Mouse (Mus musculus): ENCODE measurements at regions not wholly inside any gene's neighbourhood (a gene's known extent, or its start where the extent isn't known, plus 50 kb on each side); places are given as distances from the start of the nearest gene placed in this dataset.
"Not testable (repeated sequence)": the region's sequence is repeated elsewhere in the genome, so short reads cannot be mapped to it uniquely, and the experiment has no call there.

DNA sequence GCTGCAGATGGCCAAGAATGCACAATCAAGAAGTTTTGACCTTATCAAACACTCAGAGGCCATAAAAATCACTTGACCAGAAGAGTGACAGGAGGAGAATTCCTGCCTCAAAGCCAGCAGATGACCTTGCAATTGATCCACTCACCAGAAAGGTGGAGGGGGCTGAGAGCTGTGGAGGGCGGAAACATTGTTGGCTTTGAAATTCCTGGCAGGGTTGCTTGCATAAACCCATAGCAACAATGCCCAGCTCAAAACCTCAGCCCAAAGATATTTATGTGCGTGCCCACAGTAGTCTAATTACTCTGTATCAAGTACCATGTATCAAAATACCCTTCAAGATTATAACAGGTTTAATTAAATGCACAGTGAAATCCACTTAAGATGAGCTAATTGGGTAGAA, 197.0 kb upstream of the Tenm4 start:
- DNase-seq = no peak

DNA sequence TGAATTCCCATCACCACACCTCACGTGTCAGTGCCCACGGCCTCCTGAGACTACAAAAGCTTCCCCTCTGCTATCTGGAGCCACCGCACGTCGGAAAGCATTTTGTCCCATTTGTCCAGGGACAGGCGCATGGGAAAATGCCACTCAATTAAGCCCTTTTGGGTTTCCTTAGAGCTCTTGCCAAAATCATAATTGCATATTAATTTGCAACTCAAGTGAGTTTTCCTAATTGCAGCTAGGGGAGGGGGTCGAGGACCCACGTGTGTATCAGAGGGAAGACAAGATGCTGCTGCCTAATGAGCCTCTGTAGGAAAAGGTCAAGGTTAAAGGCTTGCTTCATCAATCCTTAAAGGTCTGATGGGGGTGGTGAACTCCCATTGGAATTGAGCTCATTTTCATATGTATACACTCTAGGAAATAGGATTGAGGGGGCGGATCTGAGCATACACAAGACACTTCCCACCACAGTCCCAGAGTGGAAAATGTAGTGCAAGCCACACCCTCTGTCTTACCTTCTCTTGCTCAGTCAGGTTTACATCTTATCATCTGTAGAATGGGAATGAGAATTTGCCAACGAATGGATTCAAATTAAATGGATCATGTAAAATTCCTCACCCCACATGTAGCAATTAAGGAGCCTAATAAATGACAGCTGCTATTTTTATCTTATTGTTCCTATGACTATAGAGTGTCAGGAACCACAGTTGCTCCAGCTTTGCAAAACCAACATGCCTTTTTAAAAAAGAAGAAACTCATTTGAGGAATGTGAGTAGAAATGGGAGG, 179.6 kb upstream of the Tenm4 start:
- no peak for DNase-seq

DNA sequence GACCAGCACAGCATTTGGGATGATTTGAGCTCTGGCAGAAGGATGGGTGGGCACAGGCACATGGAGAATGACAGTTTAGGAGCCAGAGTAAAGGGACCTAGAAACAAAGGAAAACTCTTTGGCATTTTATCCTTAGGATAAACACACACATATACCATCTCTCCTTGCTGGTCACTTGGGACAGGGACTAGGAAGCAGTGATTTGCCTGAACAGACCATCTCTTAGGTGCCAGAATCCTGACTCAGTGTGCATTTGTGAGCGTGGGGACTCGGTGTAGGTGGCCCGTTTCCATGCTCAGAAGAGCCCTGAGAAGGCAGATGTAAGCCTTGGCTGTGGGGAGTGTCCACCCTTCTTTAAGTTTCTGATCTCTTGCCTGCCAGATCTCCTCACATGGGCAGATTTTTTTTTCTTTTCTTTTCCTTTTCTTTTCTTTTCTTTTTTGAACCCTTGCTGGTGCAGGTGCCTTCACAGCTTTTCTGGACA, 179.0 kb upstream of the Tenm4 start:
- DNase-seq = no peak

DNA sequence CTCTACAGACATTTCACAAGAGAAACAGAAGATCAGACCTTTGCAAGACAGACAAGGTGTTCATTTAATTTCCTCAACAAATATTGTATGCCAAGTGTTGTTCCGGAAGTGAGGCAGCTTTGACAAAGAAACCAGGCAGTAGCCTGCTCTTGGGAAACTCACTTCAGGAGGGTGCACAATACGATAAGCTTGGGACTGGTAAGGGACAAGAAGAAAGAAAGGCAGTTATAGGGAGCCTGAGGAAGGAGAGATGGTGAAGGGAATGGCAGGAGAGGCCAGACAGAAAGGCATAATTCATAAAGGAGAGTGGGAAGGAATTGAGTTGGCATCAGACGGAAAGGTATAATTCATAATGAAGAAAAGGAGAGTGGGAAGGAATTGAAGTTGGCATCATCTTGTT, 178.5 kb upstream of the Tenm4 start:
- DNase-seq = no peak

DNA sequence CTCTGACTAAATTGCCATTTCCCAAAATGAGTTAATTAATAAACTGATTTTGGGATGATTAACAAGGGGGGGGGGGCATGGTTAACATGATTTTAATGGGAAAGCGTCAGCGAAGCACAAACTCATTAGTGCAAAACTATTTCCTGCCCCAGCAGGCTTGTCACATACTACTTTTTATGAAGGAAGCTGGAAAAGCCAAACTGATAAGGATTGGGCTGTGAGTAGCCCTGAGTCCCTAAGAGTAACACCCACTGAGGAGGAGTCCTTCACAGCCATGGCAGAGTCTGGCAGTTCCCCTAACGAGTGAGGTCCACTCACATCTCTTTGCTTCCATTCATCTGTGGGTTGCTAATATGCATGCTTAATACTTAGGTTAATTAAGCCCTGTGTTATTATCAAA, 173.9 kb upstream of the Tenm4 start:
- DNase-seq = no peak

DNA sequence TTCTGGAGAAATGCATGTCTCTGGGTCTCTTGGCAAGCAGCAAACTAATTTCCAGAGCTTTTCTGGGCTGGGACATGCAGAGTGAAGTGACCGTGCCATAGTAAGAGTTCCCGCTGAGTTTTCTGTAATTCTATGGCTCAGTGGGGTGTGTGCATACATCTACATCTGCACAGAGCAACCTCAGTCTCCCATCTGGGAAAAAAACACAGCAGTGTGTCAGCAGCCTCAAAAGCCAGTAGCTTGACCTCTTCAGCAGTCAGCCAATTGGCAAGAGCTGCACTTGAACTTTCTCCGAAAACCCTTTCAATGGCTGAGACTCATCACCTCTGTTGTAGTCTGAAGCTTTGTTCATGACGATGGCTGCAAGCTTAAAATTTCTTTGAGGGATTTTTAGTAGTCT, 171.9 kb upstream of the Tenm4 start:
- no peak for DNase-seq

DNA sequence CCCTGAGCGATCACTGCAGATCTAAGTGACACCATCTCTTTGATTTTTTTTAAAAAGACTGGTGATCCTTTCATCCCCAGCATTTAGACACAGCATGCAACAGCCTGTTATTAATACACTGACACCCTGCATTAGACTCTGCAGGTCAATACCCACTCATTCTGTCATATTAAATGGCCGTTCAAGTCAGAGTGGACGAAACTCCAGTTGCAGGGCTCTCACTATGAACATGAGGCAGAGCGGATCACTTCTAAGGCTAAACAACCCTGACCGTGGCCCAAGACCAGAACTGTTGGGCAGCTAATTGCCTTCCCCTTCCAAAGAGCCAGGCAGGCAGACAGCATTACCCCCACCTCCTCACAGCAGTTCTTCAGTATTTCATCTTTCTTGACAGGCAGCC, 168.6 kb upstream of the Tenm4 start:
- no peak for DNase-seq

DNA sequence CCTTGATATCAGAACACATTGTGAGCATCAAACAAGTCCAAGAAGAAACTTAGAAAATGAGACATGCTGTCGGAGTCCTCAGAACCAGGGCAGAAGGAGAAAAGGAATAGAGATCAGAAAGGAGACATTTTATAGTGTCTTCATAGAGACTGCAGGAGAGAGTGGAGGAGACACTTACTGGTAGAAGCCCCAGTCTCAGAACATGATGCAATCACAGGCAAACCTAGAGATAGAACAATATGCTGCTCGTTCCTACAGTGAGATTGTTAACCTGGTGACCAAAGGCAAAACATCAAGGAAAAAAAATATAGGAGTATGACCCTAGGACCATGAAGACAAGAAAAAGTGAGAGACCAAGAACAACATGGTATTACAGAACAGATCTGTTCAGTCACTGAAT, 164.7 kb upstream of the Tenm4 start:
- DNase-seq = no peak

DNA sequence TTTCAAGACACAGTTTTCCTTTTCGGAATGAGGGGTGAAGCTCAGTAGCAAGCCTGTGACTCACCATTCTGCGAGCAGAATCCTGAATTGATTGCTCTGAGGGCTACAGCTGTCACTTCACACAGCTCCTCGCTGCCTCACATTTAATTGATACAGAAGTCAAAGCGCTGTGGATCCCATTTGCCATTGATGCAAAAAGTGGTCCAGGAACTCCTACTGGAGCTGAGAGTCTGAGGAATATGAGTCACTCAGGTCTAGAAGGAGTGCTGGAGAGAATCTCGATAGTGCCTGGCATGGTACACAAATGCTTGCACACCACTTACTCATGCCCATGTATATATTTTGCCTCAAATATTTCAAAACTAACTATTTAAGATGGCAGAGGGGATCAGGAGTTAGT, 158.0 kb upstream of the Tenm4 start:
- no peak for DNase-seq

DNA sequence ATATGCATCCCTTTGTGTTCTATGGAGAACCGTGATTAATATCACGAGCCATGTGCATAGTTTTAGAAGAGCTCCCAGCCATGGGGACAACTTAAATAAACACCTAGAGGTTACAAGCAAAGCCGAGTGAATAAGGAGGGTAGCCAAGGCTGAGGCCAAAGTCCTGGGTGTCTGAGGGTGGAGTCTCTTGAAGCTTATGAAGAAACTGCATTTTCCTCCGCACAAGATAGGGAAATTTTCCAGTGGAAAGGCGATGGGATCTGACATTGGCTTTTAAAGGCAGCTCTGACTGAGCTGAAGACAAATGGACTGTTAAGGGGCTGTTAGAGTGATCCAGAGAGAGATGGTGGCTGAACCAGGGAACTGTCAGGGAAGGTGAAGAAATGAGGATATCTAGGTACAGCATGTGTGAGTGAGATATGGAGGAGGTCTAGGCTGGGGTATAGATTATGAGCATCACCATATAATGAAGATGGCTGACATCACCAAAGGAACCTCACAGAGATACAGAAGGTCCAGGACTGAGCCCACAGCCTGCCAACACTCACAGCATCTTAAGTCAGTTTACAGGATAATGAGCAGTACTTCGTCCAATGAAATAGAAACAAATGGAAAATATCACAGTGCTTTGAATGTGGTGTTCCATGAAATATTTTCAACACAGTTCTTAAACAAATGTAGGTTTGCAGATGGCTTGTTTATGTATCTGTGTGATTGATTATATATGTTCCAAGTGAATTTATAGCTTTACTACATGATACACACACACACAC, 153.7 kb upstream of the Tenm4 start:
- DNase-seq = no peak

DNA sequence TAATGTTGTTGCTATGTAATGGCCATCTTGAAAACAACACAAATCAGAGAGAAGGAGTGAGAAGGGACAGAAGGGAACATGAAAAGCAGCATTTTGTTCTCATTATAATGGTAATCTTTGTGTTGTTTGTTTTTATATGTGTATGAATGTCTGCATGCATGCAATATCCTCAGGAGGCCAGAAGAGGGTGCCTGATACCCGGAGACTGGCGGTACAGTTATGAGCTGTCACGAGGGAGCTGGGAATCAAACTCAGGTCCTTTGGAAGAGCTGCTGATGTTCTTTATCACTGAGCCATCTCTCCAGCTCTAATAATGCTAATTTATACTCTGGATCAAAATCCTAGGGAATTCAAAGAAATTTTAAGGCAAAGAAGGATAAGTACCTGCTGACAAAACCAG, 147.0 kb upstream of the Tenm4 start:
- DNase-seq = no peak

DNA sequence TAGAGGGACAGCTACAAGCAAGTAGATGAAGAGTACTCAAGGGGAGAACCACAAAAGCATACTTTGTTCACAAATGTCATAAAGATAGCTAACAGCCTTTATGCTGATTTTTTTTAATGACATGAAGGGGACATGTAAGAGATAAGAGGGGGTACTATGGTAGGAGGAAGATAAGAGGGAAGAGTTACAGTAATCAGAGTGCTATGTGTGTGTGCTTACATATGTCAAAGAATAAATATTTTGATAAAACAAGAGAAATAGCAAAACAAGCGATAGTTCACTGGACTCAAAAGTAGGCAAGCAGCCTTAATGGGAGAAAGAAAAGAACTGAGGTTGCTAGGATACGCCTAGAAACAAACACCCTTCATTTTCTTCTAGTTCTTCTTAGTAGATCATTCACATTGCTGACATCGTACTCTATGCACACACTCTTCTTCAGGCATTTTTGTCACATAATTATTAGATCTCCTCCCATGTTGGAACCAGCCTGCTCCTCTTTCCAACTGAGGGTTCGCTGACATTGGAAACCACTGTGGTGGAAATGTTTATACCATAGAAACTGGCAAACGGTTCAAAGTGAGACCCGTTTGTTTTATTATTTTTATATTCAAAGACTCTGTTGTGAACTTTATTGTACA, 144.1 kb upstream of the Tenm4 start:
- no peak for DNase-seq

DNA sequence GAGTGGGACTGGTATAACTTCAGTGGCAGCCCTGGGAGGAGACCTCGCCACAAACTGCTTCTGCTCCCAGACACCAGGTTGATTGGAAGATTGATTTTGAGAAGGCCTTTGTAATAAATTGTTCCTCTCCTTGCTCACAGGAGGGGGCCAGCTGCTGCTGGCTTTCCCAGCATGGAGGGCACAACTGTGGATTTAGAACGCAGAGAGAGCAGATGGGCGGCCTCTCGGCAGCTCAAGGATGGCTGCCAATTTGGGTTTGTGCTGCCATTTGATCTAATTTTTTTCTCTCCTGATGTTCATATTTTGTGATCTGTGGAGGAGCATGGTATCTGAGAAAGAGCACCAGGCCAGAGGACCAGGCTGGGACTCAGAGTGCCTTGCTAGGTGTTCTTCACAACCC, 137.4 kb upstream of the Tenm4 start:
- no peak for DNase-seq

DNA sequence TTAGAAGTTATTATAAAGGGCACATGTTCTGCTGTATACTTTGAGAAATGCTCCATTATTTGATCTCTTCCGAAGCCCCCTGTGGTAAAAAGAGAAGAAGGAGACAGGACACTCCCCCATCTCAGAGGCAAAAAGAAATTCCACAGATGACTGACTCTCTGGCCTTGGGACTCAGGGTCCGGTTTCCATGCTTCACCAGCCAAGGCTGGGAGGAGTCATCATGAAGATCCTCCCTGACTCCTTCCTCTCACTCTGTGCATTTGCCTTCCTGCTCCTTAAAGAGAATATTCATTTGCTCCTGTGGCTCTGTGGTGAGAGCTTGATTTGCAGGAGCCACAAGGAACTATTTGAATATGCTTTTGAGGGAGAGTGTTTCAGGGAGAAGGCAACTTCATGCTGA, 135.6 kb upstream of the Tenm4 start:
- no peak for DNase-seq

DNA sequence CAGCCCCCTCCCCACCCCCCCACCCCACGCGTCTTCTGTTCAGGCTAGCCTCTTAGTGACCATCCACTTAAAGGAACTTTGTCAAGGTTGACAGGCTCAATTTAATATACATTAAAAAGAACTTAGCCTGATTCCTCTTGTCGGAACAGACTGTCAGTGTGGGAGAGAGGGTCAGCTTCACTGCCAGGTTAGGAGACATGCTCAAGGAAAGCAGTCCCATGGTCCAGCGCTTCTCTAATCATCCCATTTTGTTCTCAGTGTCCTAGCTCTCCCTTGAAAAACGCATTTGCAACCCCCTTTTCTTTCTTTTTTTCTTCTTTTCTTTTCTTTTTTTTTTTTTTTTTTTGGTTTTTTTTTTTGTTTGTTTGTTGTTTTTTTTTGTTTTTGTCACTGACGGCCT, 131.4 kb upstream of the Tenm4 start:
- DNase-seq = no peak

DNA sequence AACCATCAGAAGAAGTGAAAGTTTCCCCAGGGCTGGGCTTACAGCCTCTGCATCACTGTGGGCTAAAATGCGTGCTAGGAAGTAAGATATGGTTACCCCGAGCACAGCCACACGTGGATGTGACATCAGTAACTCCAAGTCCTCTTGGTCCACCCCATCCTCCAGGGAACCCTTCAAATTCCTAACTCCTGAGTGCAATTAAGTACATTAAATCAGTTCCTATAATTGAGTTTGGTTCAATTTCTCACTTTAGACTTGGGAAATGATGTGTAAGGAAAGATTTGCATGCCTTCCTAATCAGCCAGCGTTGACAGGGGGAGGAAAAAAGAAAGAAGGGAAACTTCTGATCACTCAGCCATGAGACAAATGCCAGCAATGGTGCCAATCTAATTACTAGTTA, 129.2 kb upstream of the Tenm4 start:
- DNase-seq = no peak

DNA sequence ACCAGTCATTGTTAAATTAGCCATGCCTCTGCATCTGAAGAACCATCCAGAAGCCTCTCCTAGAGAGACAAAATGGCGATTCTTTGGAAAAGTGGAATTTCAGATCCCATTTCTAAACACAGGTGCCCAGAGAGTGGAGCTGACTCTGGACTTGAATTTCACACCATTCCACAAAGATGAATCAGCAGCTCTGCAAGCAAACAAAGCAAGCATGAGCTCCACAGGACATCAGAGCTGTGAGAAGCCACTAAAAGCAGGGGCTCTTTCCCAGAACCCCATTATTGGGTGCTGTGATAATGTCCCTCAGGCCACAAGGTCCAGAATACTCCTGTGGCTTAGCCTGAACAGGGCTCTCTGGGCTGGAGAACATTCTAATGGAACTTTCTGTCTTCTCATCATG, 119.4 kb upstream of the Tenm4 start:
- no peak for DNase-seq

DNA sequence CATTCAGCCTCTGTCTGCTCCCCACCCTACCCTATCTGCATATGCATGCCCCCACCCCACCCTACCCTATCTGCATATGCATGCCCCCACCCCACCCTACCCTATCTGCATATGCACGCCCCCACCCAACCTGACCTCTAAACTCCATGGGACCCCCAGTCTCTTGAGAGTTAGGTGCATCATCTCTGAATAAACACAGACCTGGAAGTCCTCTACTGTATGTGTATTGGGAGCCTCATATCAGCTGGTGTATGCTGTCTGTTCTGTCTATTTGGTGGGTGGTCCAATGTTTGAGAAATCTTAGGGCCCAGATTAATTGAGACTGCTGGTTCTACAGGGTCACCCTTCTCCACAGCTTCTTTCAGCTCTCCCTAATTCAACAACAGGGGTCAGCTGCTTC, 109.4 kb upstream of the Tenm4 start:
- DNase-seq = not testable (repeated sequence)

DNA sequence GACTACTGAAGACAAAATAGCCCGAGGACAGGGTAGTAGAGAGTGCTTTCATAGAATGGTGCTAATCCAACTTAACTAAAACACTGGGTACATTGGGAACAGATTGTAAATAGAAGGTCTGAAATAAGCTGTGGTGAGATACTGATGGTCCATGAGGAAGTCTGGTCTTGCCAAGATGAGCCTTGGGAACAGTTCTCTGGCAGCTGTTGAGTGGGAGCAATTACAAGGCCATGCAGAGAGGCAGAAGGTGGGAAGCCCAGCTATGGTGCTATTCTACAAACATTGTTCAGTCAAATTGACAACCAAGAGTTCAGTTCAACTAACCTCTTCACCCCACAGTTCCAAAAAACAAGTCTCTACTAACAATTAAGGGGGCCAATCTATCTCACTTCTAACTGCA, 92.5 kb upstream of the Tenm4 start:
- no peak for DNase-seq

DNA sequence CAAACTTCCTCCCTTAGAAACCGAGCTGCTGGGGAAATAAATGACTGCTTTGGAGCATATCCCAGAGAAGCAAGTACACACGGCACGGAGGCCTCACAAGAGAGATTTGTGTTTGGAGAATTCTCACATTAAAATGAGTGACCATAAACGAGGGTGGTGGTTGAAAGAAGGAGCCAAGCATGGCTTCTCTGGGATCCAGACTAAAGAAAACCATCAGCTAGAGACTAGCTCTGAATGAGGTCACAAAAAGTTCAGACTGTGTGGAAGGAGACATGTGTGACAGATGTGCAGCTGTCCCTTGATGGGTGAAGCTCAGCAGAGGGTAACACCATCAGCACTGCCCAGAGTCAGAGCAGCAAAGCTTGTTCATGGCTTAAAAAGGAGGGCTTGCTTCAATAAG, 89.4 kb upstream of the Tenm4 start:
- DNase-seq = no peak

DNA sequence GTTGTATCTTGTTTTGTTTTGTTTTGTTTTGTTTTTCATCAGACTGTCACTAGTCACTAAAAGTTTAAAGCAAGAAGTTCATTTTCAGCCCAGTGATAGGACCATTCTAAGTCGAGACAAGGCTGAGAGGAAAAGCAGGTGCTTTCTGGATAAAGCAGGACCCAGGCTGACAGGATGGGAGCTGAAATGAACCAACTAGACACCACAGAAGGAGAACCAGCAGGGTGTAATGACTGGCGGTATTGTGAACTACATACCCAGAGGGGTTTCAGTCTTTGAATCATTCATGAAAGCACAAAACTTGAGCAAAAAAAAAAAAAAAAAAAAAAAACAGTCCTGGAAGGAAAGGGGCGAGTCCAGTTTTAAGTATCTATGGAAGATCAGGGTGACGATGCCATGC, 75.9 kb upstream of the Tenm4 start:
- no peak for DNase-seq

DNA sequence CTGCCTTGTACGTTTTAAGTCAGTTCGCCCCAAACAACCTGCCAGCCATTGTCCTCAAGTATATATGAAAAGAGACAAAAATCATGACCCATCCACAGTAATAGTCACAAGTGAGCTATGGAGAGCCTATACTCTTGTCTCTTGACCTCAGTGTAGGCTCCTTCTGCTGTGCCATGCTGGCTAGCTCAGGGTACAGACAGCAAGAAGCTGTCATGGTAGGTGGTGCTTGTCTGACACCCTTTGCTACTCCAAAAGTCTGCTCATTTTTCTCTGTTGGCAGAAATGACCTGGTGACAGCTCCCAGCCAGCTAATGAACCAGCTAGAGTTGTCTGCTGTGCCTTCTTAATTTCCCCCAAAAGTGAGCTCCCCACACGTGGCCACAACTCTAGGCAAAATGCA, 75.3 kb upstream of the Tenm4 start:
- no peak for DNase-seq

DNA sequence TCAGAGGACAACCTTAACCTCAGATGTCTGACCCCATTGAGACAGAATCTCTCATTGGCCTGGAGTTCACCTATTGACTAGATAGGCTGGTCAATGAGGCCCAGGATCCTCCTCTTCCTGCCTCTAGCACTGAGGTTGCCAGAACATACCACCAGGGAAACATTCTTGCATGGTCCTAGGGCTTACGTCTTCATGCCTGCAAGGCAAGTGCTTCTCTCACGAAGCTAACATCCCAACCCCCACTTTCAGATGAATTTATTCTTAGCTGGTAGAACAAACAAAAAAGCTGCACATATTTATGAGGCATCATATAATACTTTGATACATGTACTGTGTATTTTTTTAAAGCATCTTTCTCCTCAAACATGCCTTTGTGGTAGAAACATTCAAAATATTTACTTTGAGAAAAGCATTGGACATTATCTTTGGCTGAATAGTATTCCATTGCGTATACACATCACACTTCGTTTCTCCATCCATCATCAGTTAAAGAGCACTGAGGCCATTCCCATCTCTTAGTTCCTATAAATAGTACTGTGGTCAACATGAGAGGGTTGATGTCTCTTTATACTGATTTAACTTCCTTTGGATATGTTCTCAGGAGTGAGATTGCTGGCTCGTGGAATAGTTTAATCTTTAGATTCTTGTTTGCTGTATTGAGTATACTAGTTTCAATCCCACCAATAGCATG, 72.2 kb upstream of the Tenm4 start:
- DNase-seq = no peak

DNA sequence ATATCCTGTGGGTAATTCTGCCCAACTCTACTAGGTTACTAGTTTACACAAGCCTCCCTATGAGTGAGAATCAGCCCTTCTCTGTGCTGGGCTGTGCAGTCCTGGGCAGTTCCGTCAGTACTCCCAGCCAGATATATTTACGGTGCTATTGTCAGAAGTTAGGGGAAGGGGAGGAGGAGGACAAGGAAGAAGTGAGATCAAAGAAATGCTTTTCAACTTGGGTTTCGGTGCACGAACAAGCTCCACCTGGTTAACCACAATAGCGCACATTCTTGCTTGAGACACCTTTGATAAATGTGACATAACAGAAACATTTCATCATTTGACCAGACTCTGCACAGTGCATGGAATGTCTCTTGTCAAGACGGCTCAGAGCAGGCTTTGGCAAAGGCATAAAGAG, 68.3 kb upstream of the Tenm4 start:
- no peak for DNase-seq
